Mouse (Mus musculus): ENCODE results near the gene Nup205. TPM values are rescaled to one million over a fixed set of nuclear protein-coding genes. Genes with fewer than 3 reads are reported as not detected.

Nup205 gene
- total RNA-seq, 1 experiment: 108 TPM

DNA sequence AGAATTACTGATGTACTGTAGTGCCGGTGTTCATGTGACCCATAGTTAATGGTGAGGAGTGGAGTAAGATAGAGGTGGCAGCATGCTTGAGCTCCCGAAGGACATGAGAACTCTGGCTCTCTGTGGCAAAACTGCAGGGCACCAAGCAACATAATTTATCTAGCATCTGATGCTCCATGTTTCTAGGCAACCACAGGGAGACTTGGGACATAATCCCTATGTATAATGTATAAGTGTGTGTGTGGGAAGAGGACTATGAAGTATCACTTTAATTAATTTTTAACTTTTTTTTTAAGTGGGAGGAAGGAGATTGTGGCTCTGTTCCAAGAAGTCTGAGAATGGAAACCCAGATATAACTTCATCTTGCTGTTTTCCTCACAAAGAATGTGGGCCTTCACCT is 117.7 kb downstream of the Nup205 start:
- H3K4me3 ChIP-seq (ENCODE audit: insufficient read depth in 1 of 2, low read depth in 1 of 2, low read length in 2 of 2, poor library complexity in 1 of 2, severe bottlenecking in 1 of 2): no peak overlapping the region
- in situ Hi-C loops (cut with MboI; ENCODE audit: low sequenced_read_pairs in 2 of 2, unreplicated experiment in 2 of 2): no loop called here
- no peak for DNase-seq (ENCODE audit: low read depth, low spot score)
- TF ChIP-seq HCFC1 (IDR thresholded peaks at IDR 0.05; ENCODE audit: borderline replicate concordance, insufficient read depth, low read length): no peak
- TF ChIP-seq ZC3H11A (IDR thresholded peaks at IDR 0.05; ENCODE audit: borderline replicate concordance, low read depth, low read length): no peak
- no peak for TF ChIP-seq CHD2 (IDR thresholded peaks at IDR 0.05; ENCODE audit: low read depth, low read length)
- TF ChIP-seq MAFK (IDR thresholded peaks at IDR 0.05; ENCODE audit: insufficient read depth, low read depth, low read length): no peak
- no peak for TF ChIP-seq ZNF384 (IDR thresholded peaks at IDR 0.05; ENCODE audit: low read depth, low read length)
- no peaks in the 10 kb centered on the region for H3K9me3 ChIP-seq (ENCODE audit: control insufficient read depth, insufficient read depth, low read depth, low read length)
- no peak overlapping the region for H3K9ac ChIP-seq (ENCODE audit: insufficient read depth, low read depth, low read length, poor library complexity, severe bottlenecking)
- no peaks in the 10 kb centered on the region for H3K36me3 ChIP-seq (ENCODE audit: control insufficient read depth, insufficient read depth, low read length, poor library complexity, severe bottlenecking)
- H3K4me1 ChIP-seq (ENCODE audit: control insufficient read depth in 2 of 2, insufficient read depth in 2 of 2, low read length in 2 of 2, poor library complexity in 1 of 2): no peaks in the 10 kb centered on the region
- no peak overlapping the region for H3K27ac ChIP-seq (ENCODE audit: insufficient read depth, low read depth, low read length, poor library complexity, severe bottlenecking)

DNA sequence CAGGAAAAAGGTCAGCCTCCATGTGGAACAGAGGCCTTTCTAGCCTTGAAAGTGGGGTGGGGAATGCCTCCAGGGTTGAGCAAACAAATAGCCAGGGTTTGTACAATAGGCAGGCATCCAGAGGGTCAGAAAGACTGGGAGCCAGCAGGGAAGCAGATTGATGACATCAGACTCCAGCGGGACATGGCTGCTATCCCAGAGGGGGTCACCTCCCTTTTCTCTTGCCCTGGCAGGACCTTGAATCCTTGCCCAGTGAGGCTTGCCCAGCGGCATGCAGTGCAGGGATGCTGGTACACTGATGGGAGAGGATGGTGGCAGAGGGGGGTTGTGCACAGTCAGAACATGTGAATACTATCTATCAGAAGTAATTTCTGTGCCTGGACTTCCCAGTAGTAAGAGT is 119.8 kb downstream of the Nup205 start:
- H3K4me1 ChIP-seq (ENCODE audit: control insufficient read depth in 2 of 2, insufficient read depth in 2 of 2, low read length in 2 of 2, poor library complexity in 1 of 2): no peaks in the 10 kb centered on the region

More for the DNA sequence above, 119.8 kb downstream of the Nup205 start:
- in situ Hi-C loops (cut with MboI; ENCODE audit: low sequenced_read_pairs in 2 of 2, unreplicated experiment in 2 of 2): no loop called here
- Histone ChIP-seq H3K27ac (ENCODE audit: insufficient read depth, low read depth, low read length, poor library complexity, severe bottlenecking) (no peak overlapping the region), H3K4me3 (ENCODE audit: insufficient read depth in 1 of 2, low read depth in 1 of 2, low read length in 2 of 2, poor library complexity in 1 of 2, severe bottlenecking in 1 of 2) (no peak overlapping the region), H3K36me3 (ENCODE audit: control insufficient read depth, insufficient read depth, low read length, poor library complexity, severe bottlenecking) (no peaks in the 10 kb centered on the region), H3K9me3 (ENCODE audit: control insufficient read depth, insufficient read depth, low read depth, low read length) (no peaks in the 10 kb centered on the region), H3K9ac (ENCODE audit: insufficient read depth, low read depth, low read length, poor library complexity, severe bottlenecking) (no peak overlapping the region)
- TF ChIP-seq HCFC1 (IDR thresholded peaks at IDR 0.05; ENCODE audit: borderline replicate concordance, insufficient read depth, low read length): no peak
- no peak for TF ChIP-seq ZC3H11A (IDR thresholded peaks at IDR 0.05; ENCODE audit: borderline replicate concordance, low read depth, low read length)
- no peak for TF ChIP-seq CHD2 (IDR thresholded peaks at IDR 0.05; ENCODE audit: low read depth, low read length)
- no peak for TF ChIP-seq MAFK (IDR thresholded peaks at IDR 0.05; ENCODE audit: insufficient read depth, low read depth, low read length)
- no peak for TF ChIP-seq ZNF384 (IDR thresholded peaks at IDR 0.05; ENCODE audit: low read depth, low read length)
- no peak for DNase-seq (ENCODE audit: low read depth, low spot score)

Other genes starting within 250 kb of the Nup205 start
- 2.1 and 3.1 TPM in 2 replicates for gene Slc23a4, start 189.0 kb upstream of the Nup205 start, total RNA-seq (2012; rRNA removed)
- 16.9 and 18.8 TPM in 2 replicates for gene Cnot4, start 43.7 kb upstream of the Nup205 start, total RNA-seq (2012; rRNA removed)
- 1.5 and 1.7 TPM in 2 replicates for gene Slc13a4, start 130.7 kb downstream of the Nup205 start, total RNA-seq (2012; rRNA removed)
- gene Fam180a, start 148.7 kb downstream of the Nup205 start, total RNA-seq (2012; rRNA removed): 0.13 TPM in 1 of 2 replicates, not detected in the other

All from ES-E14 (cell line).